Mouse (Mus musculus) heart, postnatal 14 days (tissue): ENCODE results near the gene Pou6f2. TPM values are rescaled to one million over a fixed set of nuclear protein-coding genes. Genes with fewer than 3 reads are reported as not detected.

Experiments used
- DNase-seq, 2 experiments: peaks; one replicate each; pipeline ENCODE4 v3.0.0; 2021 to 2022
- intact Hi-C: fragments of 180-260 bp; cut with DNase I; formaldehyde crosslinking; loops from one replicate; pipeline ENCODE4 v1.15.1; 2025
- total RNA-seq, 2 experiments: library from RNA; stranded (reverse); gene quantifications; 2 replicates each; pipeline ENCODE4 v1.2.3; 2021

Gene Pou6f2
- total RNA-seq, 2 experiments from 2014 or later, result not detected

DNA sequence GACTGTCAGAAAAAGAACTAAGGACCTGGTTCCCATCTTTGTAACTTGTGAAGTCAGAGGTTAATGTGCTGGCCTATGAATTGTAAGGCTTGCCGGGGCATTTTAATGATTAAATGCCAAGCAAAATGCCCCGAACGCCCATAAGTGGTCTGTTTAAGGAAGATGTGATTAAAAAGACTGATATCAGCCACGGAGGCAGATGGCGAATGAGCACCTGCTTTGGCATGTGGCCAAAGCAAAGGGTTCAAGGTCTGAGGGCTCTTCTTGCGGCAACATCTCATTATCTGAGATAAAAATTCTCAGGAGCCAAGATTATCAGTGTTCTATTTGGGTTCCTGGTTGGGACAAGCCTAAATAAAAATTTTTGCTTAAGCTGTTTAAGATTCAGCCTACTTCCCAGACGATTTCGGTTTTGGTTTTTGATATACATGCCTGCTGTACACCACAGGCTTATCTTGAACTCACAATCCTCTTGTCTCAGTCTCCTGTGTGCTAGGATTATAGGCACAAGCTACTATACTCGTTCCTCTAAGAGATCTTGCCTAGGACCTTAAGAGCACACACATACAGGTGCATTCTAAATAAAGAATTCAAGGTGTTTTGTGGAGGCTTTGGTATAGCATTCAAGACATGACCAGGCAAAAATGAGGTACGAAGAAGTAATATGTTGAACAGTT is 315.9 kb downstream of the Pou6f2 start:
- DNase-seq, result no peak
- intact Hi-C loops, result no loop called here
